Mouse (Mus musculus) gastrocnemius, postnatal 14 days (tissue): ENCODE measurements around the gene Kat14. TPM values are rescaled to one million over a fixed set of nuclear protein-coding genes. Genes with fewer than 3 reads are reported as not detected.
A peak's percentile ranks its signal among the peaks of the same experiment; 100 is the strongest.
"Not testable (repeated sequence)": the region's sequence is repeated elsewhere in the genome, so short reads cannot be mapped to it uniquely, and the experiment has no call there.

Source experiments
- DNase-seq: peaks from one replicate; pipeline ENCODE4 v3.0.0; 2021; ENCODE audit warnings: mixed read lengths
- intact Hi-C: fragments of 180-260 bp; cut with DNase I; formaldehyde crosslinking; loops from one replicate; pipeline ENCODE4 v1.15.1; 2025; ENCODE audit warnings: low total_unique reads
- long read RNA-seq, 2 experiments: library from polyadenylated mRNA; stranded (forward); transcript quantifications; one replicate each; pipeline ENCODE4 v2.0.0; 2021
- total RNA-seq, 2 experiments: library from RNA; stranded (reverse); gene quantifications; 2 replicates each; pipeline ENCODE4 v1.2.3; 2021

Gene Kat14
- total RNA-seq: 10 to 100 TPM; 15.4 to 18.8 TPM
- long read RNA-seq, experiment 1, transcript Kat14-201 (11 exons, 3,801 nt): major isoform, 16 of 26 reads
- long read RNA-seq, experiment 1, partial matches to known transcripts: 2 of 26 reads
- long read RNA-seq, experiment 1, other reads (novel, unspliced or antisense): 6 of 26 reads
- long read RNA-seq, experiment 2, transcript Kat14-201 (11 exons, 3,801 nt): major isoform, 16 of 26 reads
- long read RNA-seq, experiment 2, partial matches to known transcripts: 3 of 26 reads
- long read RNA-seq, experiment 2, other reads (novel, unspliced or antisense): 3 of 26 reads

DNA sequence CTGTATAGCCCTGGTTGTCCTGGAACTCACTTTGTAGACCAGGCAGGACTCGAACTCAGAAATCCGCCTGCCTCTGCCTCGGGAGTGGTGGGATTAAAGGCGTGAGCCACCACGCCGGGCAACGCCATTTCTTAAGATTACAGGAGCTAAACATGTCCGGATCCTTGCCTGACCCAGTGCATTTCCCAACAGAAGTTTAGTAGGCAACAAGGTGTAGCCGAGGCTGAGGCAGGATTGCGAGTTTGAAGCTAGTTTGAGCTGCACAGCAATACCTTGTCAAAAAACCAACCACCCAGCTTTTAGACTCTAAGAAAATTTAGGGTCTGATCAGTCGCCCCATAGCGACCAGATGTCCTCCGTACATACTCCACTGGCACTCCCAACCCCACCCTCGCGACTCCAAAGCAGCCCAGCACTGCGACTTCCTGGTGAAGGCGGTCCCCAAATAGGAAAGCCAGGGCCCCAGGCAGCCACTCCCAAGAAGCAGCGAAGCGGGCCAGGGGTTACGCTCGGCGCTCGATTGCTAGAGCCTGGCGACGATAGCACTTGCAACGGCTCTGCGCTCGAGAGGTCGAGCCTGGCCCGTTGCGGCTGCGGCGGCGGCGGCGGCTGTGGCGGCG, at the start of gene Kat14, which contains the start of gene Pet117:
TSS of gene Kat14 (plus strand) at position 584 of the 620 bp plus-strand sequence.
TSS of gene Pet117 (plus strand) at position 597 of the 620 bp plus-strand sequence.
- peak; percentile 97 for DNase-seq
- intact Hi-C loops: no loop called here

DNA sequence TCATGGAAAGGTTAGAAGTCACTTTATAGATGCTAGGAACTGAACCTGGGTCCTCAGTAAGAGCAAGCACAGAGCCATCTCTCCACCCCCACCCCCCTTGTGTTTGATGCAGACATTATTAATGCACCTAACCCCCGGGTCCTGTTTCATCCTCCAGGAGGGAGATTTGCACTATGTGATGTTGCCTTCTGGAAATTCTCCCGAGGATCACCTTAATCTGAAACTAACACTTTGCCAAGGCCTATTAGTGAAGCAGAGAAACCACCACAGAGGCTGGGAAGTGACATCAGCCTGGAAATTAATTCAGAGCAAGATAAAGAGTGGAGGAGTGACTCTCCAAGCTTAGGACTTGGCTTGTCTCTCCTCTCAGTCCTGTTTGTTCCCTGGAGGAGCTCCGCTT, 44.6 kb upstream of the Kat14 start:
- DNase-seq: no peak
- intact Hi-C loops: no loop called here

GRCm38 (mm10) chr2:144329451-144329850, 39.3 kb upstream of the Kat14 start:
- intact Hi-C loops: no loop called here
- no peak for DNase-seq

DNA sequence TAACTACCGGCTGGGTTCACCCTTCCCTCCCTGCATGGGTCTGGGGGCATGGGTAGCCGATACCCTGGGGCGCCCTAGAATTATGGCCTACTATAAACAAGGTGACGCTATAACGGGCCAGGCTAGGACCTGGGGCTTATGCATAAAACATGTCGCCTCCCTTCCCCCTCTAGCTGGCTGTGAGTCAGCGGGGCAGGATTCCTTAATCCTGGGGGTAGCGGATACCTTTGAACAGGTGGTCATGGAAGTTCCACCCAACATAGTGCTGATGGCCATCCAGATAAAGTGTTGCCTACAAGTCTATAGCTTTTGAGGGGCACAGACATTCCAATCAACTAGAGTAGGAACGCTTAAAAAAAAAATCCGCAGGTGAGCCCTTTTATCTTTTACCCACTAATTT, 38.8 kb upstream of the Kat14 start:
- DNase-seq: no peak
- intact Hi-C loops: no loop called here

DNA sequence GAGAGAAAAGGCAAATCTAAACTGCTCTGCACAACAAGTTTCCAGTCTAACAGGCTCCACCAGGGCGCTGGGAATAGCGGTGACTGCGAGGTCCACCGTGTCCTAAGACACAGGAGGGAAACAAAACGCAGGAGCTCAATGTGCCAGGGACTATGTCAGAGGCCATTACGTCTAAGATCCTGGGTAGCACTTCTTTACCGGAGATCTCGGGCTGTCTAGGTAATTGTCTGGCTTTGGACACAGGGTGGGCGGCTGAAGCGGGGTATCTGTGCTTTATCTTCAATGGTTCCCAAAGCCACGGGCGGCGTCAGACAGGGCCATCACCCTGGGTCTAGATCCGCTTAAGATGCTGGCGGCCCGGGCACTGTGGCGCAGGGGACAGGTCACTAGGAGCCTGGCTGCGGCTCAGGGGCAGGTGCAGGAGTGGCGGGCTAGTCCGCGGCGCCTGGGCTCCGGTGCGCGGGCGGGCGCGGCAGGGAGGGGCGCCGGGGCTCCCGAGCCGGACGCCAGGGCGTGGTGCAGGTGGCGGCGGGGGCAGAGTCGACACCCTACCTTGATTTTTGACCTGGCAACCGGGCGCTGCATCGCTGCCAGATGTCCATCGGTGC, 38.3 kb upstream of the Kat14 start:
- DNase-seq: no peak
- intact Hi-C loops: no loop called here

GRCm38 (mm10) chr2:144330960-144331371, 37.8 kb upstream of the Kat14 start:
- intact Hi-C loops: no loop called here
- peak; percentile 11 for DNase-seq

- intact Hi-C loops: no loop called here
- no peak for DNase-seq
These were observed 37.1 kb upstream of the Kat14 start, which contains the start of gene Ovol2 for GRCm38 (mm10) chr2:144331401-144332302. Ovol2 (minus strand) TSS chr2:144332146.

DNA sequence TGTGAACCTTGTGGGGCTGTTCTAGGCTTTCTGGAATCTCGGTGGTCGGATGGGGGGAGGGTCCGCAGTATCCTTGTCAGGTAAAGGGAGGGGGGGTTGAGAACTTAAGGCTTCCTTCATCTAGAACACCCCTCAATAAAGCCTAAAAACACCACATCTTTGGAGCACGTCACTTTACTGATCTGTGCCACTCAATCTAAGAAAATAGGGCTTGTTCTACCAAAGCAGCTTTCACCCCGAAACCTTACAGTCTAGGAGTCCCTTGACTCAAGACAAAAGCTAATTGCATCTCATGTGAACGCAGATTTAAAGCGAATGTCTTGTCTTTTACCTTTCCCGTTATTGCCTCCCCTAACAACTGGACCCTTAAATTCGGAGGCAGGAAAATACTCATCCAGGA, 36.3 kb upstream of the Kat14 start:
- intact Hi-C loops: no loop called here
- DNase-seq: no peak

DNA sequence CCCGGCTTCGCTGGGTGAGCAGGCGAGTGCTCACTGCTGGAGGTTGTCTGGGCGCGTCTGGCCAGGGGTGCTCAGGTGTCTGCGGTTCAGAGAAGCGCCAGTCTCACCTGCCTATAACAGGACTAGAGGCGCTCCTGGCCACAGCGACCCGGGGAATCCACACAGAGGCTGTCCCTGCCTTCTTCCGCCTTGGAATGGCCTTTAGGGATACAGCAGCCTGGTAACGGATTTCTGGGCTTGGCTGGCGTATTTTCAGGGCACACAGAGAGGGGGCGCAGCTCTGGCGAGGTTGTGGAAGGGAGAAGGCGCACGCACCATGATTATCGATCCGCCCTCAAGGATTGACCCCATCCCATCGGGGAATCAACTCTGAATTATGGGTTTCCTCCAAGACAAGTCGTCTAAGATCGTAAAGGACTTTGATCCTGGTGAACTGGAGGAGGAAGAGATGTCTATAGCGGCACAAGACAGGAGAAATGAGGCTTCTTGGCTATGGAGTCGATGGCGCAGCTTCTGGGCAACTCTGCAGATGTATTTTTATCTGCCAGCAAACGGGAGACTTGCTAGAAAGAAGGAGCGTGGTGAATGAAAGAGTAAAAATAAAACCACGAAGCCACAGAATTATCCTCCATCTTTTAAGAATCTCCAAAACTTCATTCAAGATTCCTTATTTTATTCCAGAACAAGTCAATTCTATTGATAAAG, 35.5 kb upstream of the Kat14 start:
- intact Hi-C loops: no loop called here
- no peak for DNase-seq

- intact Hi-C loops: no loop called here
- DNase-seq: no peak
These were observed 31.6 kb upstream of the Kat14 start for GRCm38 (mm10) chr2:144337230-144337629.

- no peak for DNase-seq
- intact Hi-C loops: no loop called here
These were observed 31.1 kb upstream of the Kat14 start for GRCm38 (mm10) chr2:144337701-144338100.

DNA sequence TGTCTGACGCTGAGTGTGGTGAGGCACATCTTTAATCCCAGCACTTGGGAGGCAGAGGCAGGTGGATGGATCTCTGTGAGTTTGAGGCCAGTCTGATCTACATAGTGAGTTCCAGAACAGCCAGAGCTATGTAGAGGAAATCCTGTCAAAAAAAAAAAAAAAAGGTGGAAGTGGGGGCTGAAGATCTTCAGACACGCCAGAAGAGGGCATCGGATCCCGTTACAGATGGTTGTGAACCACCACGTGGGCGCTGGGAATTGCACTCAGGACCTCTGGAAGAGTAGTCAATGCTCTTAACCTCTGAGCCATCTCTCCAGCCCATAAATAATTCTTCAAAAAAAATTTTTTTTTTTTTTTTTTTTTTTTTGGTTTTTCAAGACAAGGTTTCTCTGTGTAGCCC, 30.6 kb upstream of the Kat14 start:
- DNase-seq, intact Hi-C loops: not testable (repeated sequence)

DNA sequence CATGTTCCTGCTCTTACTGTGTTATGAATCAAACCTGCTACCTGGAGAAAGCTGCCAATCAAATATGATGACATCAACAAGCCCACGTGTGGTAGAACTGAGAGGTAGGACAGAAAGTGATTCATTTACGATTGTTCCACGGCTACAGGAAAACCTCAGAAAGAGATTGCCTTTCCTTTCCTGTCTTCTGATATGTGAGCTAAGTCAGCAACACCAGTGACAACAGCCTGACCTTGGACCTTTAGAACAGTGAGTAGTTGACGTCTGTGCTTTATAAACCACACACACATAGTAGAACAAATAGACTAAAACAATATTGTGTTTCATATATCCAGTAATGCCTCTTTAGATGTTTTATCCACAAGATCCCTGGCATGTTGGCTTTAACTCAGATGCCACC, 25.6 kb upstream of the Kat14 start:
- intact Hi-C loops: no loop called here
- no peak for DNase-seq

GRCm38 (mm10) chr2:144348525-144348924, 20.3 kb upstream of the Kat14 start:
- intact Hi-C loops: no loop called here
- no peak for DNase-seq

- DNase-seq: no peak
- intact Hi-C loops: loop anchor here (10.0 kb wide), 1 partner anchor 102 kb away; no protein-coding TSS in a partner anchor
These were observed 15.9 kb upstream of the Kat14 start for GRCm38 (mm10) chr2:144352843-144353242.

- peak; percentile 79 for DNase-seq
- intact Hi-C loops: no loop called here
These were observed 238 bp downstream of the Kat14 start for GRCm38 (mm10) chr2:144369020-144369421.

- DNase-seq: no peak
- intact Hi-C loops: no loop called here
These were observed 728 bp downstream of the Kat14 start for GRCm38 (mm10) chr2:144369511-144369910.

- no peak for DNase-seq
- intact Hi-C loops: no loop called here
These were observed 2.8 kb downstream of the Kat14 start for GRCm38 (mm10) chr2:144371566-144371965.

GRCm38 (mm10) chr2:144373063-144373462, 4.3 kb downstream of the Kat14 start:
- DNase-seq: no peak
- intact Hi-C loops: no loop called here
